Mouse (Mus musculus) embryo, embryonic 11 days (tissue): ENCODE measurements around the gene Fryl.

Experiments used
- DNase-seq: peaks from one replicate; pipeline ENCODE4 v3.0.0-alpha.2; 2015

Gene Fryl

DNA sequence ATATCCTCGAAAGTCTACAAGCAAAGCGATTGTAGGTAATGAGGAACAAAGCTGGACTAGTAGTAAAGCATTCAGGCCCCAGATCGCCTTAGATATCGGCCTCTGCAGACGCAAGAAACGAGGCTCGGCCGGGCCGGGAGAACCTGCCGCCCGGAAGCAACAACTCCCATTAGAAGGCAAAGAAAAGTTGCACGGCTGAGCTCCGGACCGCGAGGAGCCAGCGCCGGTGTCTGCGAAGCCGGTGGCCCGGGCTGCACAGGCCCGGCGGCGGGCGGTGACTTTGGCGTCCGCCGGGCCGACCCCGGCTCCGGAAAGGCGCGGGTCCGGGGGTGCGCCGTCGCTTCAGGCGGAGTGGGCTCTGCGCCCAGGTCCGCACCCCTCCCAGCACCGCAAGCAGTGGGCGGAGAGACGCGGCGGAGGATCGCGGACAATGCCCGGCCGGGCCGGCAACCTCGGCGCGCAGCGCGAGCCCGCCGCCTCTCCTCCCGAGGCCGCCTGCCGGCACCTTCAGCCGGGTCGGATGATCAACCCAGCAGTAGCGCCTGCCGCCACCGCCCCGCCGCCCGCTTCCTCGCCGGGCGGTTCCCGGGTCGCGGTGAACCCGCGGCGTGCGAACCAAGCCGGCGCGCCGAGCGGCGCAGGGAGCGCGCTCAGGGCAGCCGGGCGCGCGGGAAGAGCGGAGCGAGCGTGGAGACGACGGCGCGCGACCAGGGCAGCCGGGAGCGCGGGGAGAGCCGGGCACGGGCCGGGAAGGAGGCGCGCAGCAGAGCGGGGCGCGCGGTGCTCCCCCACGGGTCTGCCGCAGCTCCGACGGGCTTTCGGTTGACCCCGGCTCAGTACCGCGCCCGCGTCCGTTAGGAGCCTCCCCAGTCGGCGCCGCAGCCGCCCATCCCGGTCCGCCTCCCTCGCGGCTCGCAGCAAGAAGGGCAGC lies 833 bp downstream of the Fryl start:
- peak; percentile 86 for DNase-seq

DNA sequence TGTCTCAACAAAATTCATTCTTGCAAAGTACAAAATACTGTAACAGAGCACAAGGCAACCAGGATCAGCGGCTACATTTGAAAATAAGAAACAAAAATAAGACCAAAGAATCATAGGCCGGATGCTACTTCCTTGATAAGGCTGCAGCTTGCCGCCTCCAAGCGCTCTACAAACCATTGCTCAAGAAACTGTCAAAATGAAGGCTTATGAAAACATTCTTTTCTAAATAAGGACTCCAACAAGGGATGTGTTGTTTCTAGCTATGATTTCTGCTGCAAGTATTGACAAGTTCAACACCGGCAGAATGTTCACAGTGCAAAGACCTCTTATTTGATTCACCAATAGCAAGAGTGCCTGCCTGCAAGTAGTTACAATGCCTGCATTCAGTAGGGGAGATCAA lies 1.8 kb downstream of the Fryl start:
- no peak for DNase-seq

GRCm38 (mm10) chr5:73252739-73253138 lies 3.7 kb downstream of the Fryl start:
- DNase-seq: no peak

GRCm38 (mm10) chr5:73249341-73249740 lies 7.1 kb downstream of the Fryl start:
- no peak for DNase-seq

- DNase-seq: no peak
Measured at GRCm38 (mm10) chr5:73248211-73248610, 8.2 kb downstream of the Fryl start.

DNA sequence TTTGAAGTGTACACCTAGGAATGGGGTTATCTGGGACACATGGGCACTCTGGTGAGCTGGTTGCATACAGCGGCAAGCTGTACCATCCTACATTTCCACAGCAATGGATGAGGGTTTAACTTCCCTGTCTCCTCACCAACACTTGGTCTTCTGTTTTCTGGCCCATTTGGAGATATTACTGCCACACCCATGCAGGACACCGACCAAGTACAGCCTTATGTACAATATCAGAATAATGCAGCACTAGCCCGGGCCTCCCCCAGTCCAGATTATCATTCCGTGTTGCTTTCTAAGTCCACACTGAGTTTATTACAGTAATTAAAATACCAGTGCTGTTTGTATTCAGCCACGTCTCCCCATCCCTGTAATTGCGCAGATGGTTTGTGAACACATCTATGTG lies 10.0 kb downstream of the Fryl start:
- no peak for DNase-seq

DNA sequence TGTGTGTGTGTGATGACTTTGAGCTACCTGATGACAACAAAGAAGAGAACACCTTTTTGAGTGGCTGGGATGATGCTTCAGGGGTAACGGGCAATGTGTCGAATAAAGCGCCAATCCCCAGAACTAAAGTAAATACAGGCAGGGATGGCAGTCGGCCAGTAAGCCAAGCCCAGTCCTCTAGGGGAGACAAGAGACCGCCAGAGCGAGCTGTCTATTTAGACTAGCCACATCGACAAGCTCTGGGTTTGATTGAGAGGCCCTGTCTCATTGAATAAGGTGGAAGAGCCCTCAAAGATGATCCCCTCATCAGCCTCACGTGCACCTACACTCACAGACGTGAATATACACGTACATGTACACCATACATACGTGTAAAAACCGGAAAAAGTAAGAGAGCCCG lies 12.0 kb downstream of the Fryl start:
- DNase-seq: no peak

GRCm38 (mm10) chr5:73241966-73242365 lies 14.5 kb downstream of the Fryl start:
- DNase-seq: no peak

DNA sequence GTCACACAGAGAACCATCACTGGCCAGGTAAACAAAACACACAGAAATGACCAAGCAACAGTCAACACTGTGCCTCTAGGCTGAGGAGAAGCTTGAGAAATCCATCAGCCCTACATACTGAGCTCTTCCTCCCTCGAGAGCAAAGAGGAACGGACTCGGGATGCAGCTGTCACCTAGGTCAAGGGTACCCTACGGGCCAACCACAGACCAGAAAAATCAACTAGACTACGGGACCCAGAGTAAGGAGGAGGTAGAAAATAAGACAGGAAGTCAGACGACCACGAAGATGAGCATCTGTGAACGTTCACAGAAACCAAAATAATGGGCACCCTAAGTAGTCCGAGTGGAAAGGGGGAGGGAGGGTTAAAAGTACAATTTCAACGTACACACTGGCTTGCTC lies 15.1 kb downstream of the Fryl start:
- DNase-seq: no peak

DNA sequence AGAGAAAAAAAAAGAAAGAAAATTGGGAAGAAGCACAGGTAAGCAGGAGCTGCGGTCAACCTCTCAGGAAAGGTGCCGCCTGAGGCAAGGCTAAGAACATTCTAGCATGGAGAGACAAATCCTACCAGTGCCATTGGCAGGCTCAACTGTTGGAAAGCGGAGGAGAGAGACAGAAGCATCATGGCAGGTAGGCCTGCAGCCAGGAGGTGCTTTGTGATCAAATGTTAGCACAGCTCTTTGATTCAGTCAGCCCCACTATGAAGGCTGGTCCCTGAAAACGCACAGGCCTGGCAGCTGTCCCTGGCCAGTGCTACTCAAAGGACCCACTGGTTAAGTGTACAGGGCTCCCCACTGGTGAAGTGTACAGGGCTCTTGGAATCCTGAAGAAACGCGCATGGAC lies 16.0 kb downstream of the Fryl start:
- no peak for DNase-seq

GRCm38 (mm10) chr5:73236894-73237334 lies 19.5 kb downstream of the Fryl start:
- DNase-seq: peak; percentile 32

DNA sequence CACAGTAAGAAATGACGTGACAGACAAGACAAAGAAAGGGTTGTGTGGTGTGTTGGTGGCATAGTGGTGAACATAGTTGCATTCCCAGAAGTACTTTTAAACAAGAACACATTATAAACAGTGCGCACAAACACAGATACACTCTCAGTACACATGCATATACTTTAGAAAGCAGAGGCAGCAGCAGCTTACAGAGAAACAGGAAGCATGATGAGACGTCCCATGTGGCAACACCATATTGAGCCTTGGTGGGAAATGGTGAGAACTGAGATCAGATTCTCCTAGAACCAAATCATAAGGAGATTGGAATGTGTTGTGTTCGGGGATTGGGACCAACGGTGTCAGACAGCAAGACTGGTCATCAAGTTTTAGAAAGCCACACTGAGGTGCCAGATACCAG lies 21.2 kb downstream of the Fryl start:
- no peak for DNase-seq

GRCm38 (mm10) chr5:73233018-73233881 lies 23.2 kb downstream of the Fryl start:
- DNase-seq: no peak

- DNase-seq: peak; percentile 36
Measured at GRCm38 (mm10) chr5:73232267-73232666, 24.2 kb downstream of the Fryl start.

DNA sequence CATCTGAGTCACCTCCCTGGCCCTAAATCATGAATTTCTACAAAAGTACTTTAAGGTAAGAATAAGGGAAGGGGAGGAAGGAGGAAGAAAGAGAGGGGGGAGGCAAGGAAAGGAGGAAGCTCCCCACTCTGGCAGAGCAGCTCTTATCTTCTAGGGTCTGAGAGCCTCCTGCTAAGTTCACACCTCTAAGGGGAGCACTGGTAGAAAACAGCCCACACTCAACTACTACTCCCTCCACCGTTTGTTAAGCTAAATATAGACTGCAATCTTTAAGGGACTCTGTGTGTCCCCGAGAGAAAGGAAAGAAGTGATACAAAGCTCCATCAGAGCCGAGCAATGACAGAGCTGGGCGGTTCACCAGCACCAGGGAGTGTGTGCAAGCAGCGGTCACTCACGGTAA lies 24.6 kb downstream of the Fryl start:
- no peak for DNase-seq

DNA sequence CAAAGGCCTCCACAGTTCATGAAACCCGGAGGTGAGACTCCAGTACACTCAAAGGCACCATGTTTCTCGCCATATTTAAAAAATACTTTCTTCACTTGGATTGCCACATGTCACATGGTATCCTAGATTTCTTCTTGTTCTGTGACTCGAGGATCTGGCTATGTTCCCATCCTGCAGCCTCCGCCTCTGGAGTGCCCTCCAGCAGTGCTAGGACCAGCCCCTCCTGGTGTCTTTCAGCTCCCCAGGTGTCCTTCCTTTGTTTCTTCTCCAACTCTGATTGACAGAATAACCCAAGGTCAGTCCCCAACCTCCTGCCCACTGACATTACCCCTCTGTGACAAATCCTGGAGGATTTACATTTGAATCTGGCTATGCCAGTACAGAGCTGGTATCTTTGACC lies 26.2 kb downstream of the Fryl start:
- no peak for DNase-seq

DNA sequence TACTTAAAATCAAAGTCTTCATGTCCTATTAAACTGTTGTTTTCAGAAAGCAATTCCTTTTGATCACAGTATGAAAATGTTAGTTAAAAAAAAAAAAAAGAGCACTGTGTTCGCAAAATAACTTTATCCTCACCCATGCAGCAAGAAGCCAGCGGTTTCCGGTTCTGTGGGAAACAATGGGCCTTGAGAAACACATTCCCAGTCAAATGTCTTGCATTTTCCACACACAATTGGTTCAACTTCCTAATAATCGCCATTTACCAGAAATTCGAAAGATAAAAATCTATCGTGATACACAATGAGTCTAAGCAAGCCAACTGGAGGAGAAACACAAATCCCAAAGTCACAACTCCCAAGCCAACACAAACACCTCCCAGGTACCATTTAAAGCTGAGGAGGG lies 27.0 kb downstream of the Fryl start:
- no peak for DNase-seq

- DNase-seq: no peak
Measured at GRCm38 (mm10) chr5:73228291-73229049, 27.9 kb downstream of the Fryl start.

DNA sequence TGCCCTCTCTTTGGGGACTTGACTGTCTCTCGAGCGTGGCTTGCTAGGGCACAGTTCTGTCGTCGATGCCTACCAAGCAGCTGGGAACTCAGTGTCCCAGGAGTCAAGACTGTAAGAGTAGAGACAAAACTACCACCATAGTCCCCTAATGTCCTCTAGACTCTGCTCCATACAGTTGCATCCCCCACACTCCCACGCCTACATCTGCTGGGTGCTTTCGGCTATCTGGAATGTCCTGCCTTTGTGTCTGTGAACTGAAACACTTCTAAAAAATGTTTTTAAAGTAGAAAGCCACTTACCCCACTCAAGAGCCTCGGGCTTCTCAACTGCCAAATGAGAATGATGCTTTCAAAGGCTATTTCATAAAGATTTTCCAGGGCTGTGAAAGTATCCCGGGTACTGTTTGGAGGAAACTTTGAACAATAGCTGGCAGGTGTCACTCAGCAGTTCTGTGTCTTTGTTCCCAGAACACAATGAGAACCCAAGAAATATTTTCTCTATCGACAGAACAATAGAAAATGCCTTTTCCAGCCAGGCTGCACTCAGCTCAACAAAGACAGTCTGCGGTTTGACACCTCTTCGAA lies 28.8 kb downstream of the Fryl start:
- DNase-seq: no peak

DNA sequence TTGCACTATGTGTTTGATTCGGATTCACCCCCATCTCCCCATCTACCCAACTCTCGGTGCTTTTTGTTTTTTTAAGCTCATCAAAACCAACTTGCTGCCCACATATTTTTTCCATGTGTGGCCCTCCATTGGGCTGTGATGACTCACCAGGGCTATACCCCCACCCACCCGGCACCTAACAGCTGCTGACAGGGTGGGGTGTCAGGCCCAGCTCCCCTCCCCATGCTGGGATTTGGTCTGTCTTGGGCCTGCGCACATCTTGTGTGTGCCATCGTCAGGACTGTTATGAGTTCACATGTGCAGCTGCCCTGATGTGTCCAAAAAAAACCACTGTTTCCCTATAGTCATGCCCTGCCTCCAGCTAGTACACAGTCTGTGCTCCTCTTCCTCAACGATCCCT lies 33.4 kb downstream of the Fryl start:
- DNase-seq: no peak

- peak; percentile 57 for DNase-seq
Measured at GRCm38 (mm10) chr5:73222397-73222796, 34.0 kb downstream of the Fryl start.

DNA sequence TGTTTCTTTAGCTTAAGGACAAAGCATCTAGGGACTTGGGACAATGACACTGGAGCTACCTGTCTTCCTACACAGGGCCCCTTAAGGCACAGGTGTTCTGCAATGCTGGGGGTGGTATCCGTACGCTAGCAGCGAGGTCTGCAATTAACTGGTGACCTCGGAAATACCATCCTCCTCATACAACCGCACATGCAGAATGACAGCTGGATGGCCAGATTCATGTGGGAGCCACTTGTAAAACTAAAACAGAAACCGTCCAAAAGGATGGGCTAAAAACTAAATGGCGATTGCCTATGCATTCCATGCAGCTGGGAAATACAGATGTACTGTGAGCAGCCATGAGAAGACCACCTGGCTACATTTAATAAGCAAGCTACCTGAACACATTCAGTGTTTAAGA lies 34.6 kb downstream of the Fryl start:
- DNase-seq: no peak

- no peak for DNase-seq
Measured at GRCm38 (mm10) chr5:73219716-73220115, 36.7 kb downstream of the Fryl start.
